ENCODE assay signal across 16 mouse cellular contexts in the genomic region with DNA sequence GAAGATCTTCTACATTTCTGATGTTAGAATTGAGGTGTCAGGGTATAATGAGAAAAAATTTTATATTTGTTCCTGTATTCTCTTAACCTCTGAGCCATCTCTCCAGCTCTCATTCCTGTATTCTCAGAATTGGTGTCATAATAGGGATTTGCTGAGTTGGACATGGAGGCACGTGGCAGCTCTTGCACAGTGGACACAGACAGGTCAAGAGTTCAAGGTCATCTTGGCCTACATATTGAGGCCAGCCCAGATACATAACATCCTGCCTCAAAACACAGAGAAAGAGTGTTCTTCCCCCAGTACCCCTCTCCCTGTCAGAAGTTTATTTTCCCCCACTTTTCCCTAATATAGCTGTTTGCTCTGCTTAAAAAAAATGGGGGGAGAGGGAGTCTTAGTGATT.
"Had no signal": no experiment of that assay in that cellular context is flagged by ENCODE, and none has a peak within 500 bp of the region (broad histone marks: within the 10 kb centered on the region; RNA-seq: fewer than 3 reads in every experiment).

No protein-coding gene starts in this region.

- ATAC-seq: lung, postnatal 0 days; midbrain, embryonic 13.5 days; midbrain, embryonic 15.5 days had no signal

- H3K27ac ChIP-seq: lung, embryonic 15.5 days; macrophage; midbrain, embryonic 13.5 days; midbrain, embryonic 15.5 days; neural tube, embryonic 12.5 days had no signal

- H3K4me2 ChIP-seq: lung, embryonic 15.5 days; midbrain, embryonic 11.5 days; midbrain, embryonic 13.5 days; midbrain, embryonic 15.5 days; neural tube, embryonic 12.5 days had no signal

- H3K36me3 ChIP-seq: lung, embryonic 15.5 days; midbrain, embryonic 13.5 days; midbrain, embryonic 15.5 days; neural tube, embryonic 12.5 days had no signal

- DNase-seq: lung, adult 2 months; lung, postnatal 14 days; lung, postnatal 36 days; right cerebral cortex, postnatal 14 days; spleen, adult 18-20 months; thymus, adult 18-20 months; thymus, postnatal 14 days; thymus, postnatal 36 days had no signal

- H3K27me3 ChIP-seq: lung, embryonic 15.5 days; megakaryocyte, embryonic 14.5 days; midbrain, embryonic 13.5 days; midbrain, embryonic 15.5 days; neural tube, embryonic 12.5 days had no signal

- H3K9ac ChIP-seq: lung, embryonic 15.5 days; midbrain, embryonic 13.5 days; midbrain, embryonic 15.5 days; neural tube, embryonic 12.5 days had no signal

- H3K4me3 ChIP-seq: lung, embryonic 15.5 days; megakaryocyte, embryonic 14.5 days; midbrain, embryonic 13.5 days; midbrain, embryonic 15.5 days; neural tube, embryonic 12.5 days had no signal

- H3K9me3 ChIP-seq: lung, embryonic 15.5 days; megakaryocyte, embryonic 14.5 days; midbrain, embryonic 13.5 days; midbrain, embryonic 15.5 days; neural tube, embryonic 12.5 days had no signal
